Mouse (Mus musculus) midbrain, embryonic 11.5 days (tissue): Measurements from ENCODE around the gene Vmn1r19. TPM values are rescaled to one million over a fixed set of nuclear protein-coding genes. Genes with fewer than 3 reads are reported as not detected.

Experiments used
- polyA plus RNA-seq: library from polyadenylated mRNA; unstranded; fragments of >200 nt; fragmentation: Nextera tagmentation; extraction: Ambion mirVana; gene quantifications from 2 replicates; pipeline ENCODE4 v1.2.1, GENCODE M21; 2014

The Vmn1r19 gene
- polyA plus RNA-seq, 1 experiment from 2014 or later, result not detected

Other genes starting within 250 kb of the Vmn1r19 start
- not detected in 2 replicates for gene Vmn1r12, start 246.9 kb upstream of the Vmn1r19 start, polyA plus RNA-seq
- not detected in 2 replicates for gene Vmn1r13, start 200.5 kb upstream of the Vmn1r19 start, polyA plus RNA-seq
- gene Vmn1r14, start 172.1 kb upstream of the Vmn1r19 start, polyA plus RNA-seq, result not detected in 2 replicates
- gene Vmn1r15, start 145.8 kb upstream of the Vmn1r19 start, polyA plus RNA-seq, result not detected in 2 replicates
- not detected in 2 replicates for gene Vmn1r16, start 74.3 kb upstream of the Vmn1r19 start, polyA plus RNA-seq
- not detected in 2 replicates for gene Vmn1r17, start 40.1 kb upstream of the Vmn1r19 start, polyA plus RNA-seq
- gene Vmn1r18, start 8.0 kb upstream of the Vmn1r19 start, polyA plus RNA-seq, result not detected in 2 replicates
- not detected in 2 replicates for gene Vmn1r20, start 25.1 kb downstream of the Vmn1r19 start, polyA plus RNA-seq
- gene Ppm1k, start 131.7 kb downstream of the Vmn1r19 start, polyA plus RNA-seq, result 5.6 and 5.7 TPM in 2 replicates
- gene Herc6, start 177.2 kb downstream of the Vmn1r19 start, polyA plus RNA-seq, result 2.3 and 3.2 TPM in 2 replicates